Mouse (Mus musculus): ENCODE measurements at regions not wholly inside any gene's neighbourhood (a gene's known extent, or its start where the extent isn't known, plus 50 kb on each side); places are given as distances from the start of the nearest gene placed in this dataset.

DNA sequence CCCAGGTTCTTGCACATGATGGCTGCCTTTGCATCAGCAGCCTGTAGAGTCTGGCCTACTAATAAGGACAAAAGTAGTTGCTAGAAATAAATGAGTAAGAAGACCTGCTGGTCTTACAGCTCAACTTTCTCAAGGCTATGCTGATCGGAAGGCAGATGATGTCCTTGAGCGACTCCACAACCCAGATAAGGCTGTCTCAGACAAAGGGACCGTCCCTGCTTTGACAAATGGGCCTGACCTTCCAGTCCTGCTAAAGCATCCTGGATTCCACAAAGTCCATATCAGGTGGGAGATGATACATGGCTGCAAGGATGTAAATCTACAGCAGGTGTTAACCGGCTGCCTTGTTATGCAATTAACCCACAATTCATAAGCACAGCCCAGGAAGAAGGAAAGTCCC, 244.8 kb downstream of the Vps13c start:
- no peak for TF ChIP-seq GATA1 (IDR thresholded peaks at IDR 0.05; ENCODE audit: borderline replicate concordance, low read length)
- TF ChIP-seq FLI1 (IDR thresholded peaks at IDR 0.05; ENCODE audit: low read length) = no peak

All from megakaryocyte, embryonic 14.5 days (primary cell).